Mouse (Mus musculus): ENCODE results near the gene Gm6370. TPM values are rescaled to one million over a fixed set of nuclear protein-coding genes. Genes with fewer than 3 reads are reported as not detected.
"Not testable (repeated sequence)": the region's sequence is repeated elsewhere in the genome, so short reads cannot be mapped to it uniquely, and the experiment has no call there.

The Gm6370 gene
- not detected for total RNA-seq (2021)
- long read RNA-seq, experiment 1 = 0 reads
- long read RNA-seq, experiment 2 = 0 reads

GRCm38 (mm10) chr5:146491063-146491462, at the start of gene Gm6370:
TSS of gene Gm6370 (plus strand) at chr5:146491363.
- H3K27ac ChIP-seq; H3K4me3 ChIP-seq; intact Hi-C loops (cut with DNase I); DNase-seq (ENCODE audit: extremely low spot score in 1 of 2, low spot score in 2 of 2): not testable (repeated sequence)

GRCm38 (mm10) chr5:146442767-146443166, 48.4 kb upstream of the Gm6370 start:
- H3K4me3 ChIP-seq = no peak overlapping the region
- TF ChIP-seq CTCF (IDR thresholded peaks at IDR 0.05) = no peak
- H3K27ac ChIP-seq = no peak overlapping the region
- no peak for DNase-seq (ENCODE audit: extremely low spot score in 1 of 2, low spot score in 2 of 2)
- intact Hi-C loops (cut with DNase I) = no loop called here

DNA sequence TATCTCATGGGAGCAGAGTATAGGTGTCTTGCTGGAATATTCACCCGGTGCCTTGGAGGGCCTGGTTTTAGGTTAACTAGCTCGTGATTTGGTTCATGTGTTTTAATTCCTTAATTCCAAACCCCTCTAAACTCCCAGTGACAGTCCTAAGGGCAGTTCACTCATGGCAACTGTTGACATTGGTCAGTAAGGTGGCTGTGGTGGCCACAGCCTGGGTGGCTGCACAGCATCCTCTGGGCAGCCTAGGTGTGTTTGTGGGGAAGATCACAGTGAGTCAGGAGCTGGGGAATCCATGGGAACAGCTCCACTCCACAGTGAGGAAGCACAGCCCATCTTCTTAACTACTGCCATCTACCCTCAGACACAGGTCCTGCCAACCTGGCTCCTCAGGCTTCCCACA, 44.5 kb upstream of the Gm6370 start:
- DNase-seq (ENCODE audit: extremely low spot score in 1 of 2, low spot score in 2 of 2) = no peak
- Histone ChIP-seq H3K4me3 (no peak overlapping the region), H3K27ac (no peak overlapping the region)
- no peak for TF ChIP-seq CTCF (IDR thresholded peaks at IDR 0.05)
- intact Hi-C loops (cut with DNase I) = no loop called here

DNA sequence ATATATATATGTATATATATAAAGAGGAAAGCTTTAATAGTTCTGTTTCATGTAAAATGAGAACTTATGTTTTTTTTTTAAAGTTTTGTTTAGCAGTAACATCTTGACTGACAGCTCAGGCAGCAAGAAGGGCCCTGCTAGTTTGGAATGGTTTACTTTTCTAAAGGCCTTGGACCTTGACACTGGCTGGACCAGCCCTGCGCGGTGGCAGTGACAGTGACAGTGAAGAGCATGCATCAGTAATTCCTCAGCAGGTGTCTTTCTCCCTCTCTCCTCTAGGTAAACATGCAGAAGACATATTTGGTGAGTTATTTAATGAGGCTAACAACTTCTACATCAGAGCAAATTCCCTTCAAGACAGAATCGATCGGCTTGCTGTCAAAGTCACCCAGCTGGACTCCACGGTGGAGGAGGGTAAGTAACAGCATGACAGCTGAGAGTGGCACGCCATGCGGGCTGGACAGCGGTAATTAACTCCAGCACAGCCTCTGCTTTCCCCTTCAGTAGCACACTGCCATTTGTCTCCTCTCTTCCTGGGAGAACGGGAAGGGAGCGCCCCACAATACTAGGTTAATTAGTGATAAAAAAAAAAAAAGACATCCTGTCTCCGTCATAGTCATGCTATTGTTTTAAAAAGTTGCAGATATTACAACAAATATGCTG, 39.4 kb upstream of the Gm6370 start:
- no peak overlapping the region for H3K4me3 ChIP-seq
- TF ChIP-seq CTCF (IDR thresholded peaks at IDR 0.05) = no peak
- DNase-seq (ENCODE audit: extremely low spot score in 1 of 2, low spot score in 2 of 2) = no peak
- intact Hi-C loops (cut with DNase I) = no loop called here
- no peak overlapping the region for H3K27ac ChIP-seq

- TF ChIP-seq CTCF (IDR thresholded peaks at IDR 0.05) = no peak
- intact Hi-C loops (cut with DNase I) = no loop called here
- Histone ChIP-seq H3K4me3 (no peak overlapping the region), H3K27ac (peak overlapping the region; percentile 28; the same call in 1 of the 2 replicates)
- peak in 1 of 2 experiments; percentile 30 for DNase-seq (ENCODE audit: extremely low spot score in 1 of 2, low spot score in 2 of 2)
These were observed 37.6 kb upstream of the Gm6370 start for GRCm38 (mm10) chr5:146453556-146453955.

- DNase-seq (ENCODE audit: extremely low spot score in 1 of 2, low spot score in 2 of 2) = no peak
- no peak for TF ChIP-seq CTCF (IDR thresholded peaks at IDR 0.05)
- Histone ChIP-seq H3K27ac (no peak overlapping the region), H3K4me3 (no peak overlapping the region)
- intact Hi-C loops (cut with DNase I) = no loop called here
These were observed 29.6 kb upstream of the Gm6370 start for GRCm38 (mm10) chr5:146461612-146462011.

GRCm38 (mm10) chr5:146466663-146467062, 24.5 kb upstream of the Gm6370 start:
- DNase-seq (ENCODE audit: extremely low spot score in 1 of 2, low spot score in 2 of 2) = no peak
- no peak overlapping the region for H3K4me3 ChIP-seq
- no peak overlapping the region for H3K27ac ChIP-seq
- TF ChIP-seq CTCF (IDR thresholded peaks at IDR 0.05) = no peak
- intact Hi-C loops (cut with DNase I) = no loop called here

DNA sequence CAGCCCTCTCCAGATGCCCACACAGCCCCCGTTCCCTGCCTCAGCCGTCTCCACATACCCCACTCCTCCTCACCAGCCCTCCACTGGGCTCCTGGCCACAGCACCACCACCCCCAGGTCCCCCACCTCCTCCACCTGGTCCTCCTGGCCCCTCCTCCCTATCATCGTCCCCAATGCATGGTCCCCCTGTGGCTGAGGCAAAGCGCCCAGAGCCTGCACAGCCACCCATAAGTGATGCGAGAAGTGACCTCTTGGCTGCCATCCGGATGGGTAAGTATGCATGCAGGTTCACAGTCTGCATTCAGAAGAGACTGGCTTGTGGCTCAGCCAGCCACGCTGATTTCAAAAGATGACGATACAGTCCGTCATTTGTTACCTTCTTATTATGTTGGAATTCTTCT, 22.9 kb upstream of the Gm6370 start:
- TF ChIP-seq CTCF (IDR thresholded peaks at IDR 0.05) = no peak
- no peak for DNase-seq (ENCODE audit: extremely low spot score in 1 of 2, low spot score in 2 of 2)
- Histone ChIP-seq H3K27ac (no peak overlapping the region), H3K4me3 (no peak overlapping the region)
- intact Hi-C loops (cut with DNase I) = no loop called here

- Histone ChIP-seq H3K4me3 (no peak overlapping the region), H3K27ac (no peak overlapping the region)
- no peak for TF ChIP-seq CTCF (IDR thresholded peaks at IDR 0.05)
- intact Hi-C loops (cut with DNase I) = loop anchor here (5.0 to 10.0 kb wide), 2 partner anchors 139 to 276 kb away; no protein-coding TSS in a partner anchor
- DNase-seq (ENCODE audit: extremely low spot score in 1 of 2, low spot score in 2 of 2) = no peak
These were observed 20.3 kb upstream of the Gm6370 start for GRCm38 (mm10) chr5:146470821-146471220.

DNA sequence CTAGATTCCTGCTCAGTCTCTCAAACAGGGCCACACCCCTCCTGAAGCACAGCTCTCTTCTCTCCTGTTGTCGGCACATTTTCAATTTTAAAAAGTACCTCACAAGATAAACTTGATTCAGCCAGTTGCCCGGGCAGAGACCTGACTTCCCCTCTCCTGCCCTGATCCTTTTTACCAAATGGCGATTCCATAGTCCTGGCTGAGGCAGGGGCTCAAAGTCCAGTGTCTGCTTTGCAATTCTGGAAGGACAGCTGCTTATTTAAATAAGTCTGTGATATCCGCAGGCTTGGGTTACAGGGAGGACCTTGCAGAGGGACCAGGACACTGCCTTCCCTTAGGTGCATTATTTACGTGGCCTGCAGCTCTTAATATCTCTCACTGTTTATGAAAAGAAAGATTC, 19.9 kb upstream of the Gm6370 start:
- Histone ChIP-seq H3K27ac (no peak overlapping the region), H3K4me3 (no peak overlapping the region)
- TF ChIP-seq CTCF (IDR thresholded peaks at IDR 0.05) = no peak
- intact Hi-C loops (cut with DNase I) = loop anchor here (5.0 to 10.0 kb wide), 2 partner anchors 139 to 277 kb away; no protein-coding TSS in a partner anchor
- no peak for DNase-seq (ENCODE audit: extremely low spot score in 1 of 2, low spot score in 2 of 2)

GRCm38 (mm10) chr5:146471821-146472220, 19.3 kb upstream of the Gm6370 start:
- no peak overlapping the region for H3K27ac ChIP-seq
- H3K4me3 ChIP-seq = no peak overlapping the region
- TF ChIP-seq CTCF (IDR thresholded peaks at IDR 0.05) = no peak
- no peak for DNase-seq (ENCODE audit: extremely low spot score in 1 of 2, low spot score in 2 of 2)
- intact Hi-C loops (cut with DNase I) = loop anchor here (2.0 to 10.0 kb wide), 3 partner anchors 87 to 277 kb away; partner anchors contain the start of gene Wasf3

GRCm38 (mm10) chr5:146479564-146479963, 11.6 kb upstream of the Gm6370 start:
- H3K4me3 ChIP-seq, H3K27ac ChIP-seq: not testable (repeated sequence)
- peak; percentile 36 to 52 for DNase-seq (ENCODE audit: extremely low spot score in 1 of 2, low spot score in 2 of 2)
- intact Hi-C loops (cut with DNase I) = loop anchor here (10.0 kb wide), 1 partner anchor 285 kb away; no protein-coding TSS in a partner anchor
- TF ChIP-seq CTCF (IDR thresholded peaks at IDR 0.05) = peak; percentile 64

DNA sequence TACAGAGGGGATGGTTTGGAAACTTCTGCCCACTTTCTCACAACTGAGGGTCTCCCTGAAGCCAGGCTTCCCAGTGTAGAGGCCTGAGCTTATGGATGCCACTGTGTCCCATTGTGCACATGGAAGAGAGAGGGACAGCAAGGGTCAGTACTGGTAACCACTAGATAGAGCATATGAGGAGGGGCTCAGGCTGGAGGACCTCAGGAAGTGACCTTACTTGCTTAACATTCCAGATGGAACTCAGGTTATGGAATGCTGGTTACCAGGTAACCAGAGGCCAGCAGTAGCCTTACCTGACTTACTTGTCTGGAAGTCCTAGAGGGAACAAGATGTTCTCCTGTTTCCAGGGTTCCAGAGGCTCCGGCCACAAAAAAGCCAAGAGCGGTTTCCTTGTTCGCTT, 9.5 kb upstream of the Gm6370 start, which contains the start of gene Gm6408:
Gene Gm6408, plus strand, starts transcription at position 301 of the 400 bp plus-strand sequence.
- DNase-seq (ENCODE audit: extremely low spot score in 1 of 2, low spot score in 2 of 2); H3K27ac ChIP-seq; intact Hi-C loops (cut with DNase I); H3K4me3 ChIP-seq: not testable (repeated sequence)

Data from left cerebral cortex, adult 2 months (tissue).